Mouse (Mus musculus) midbrain, embryonic 11.5 days (tissue): ENCODE results near the gene Nepn. TPM values are rescaled to one million over a fixed set of nuclear protein-coding genes. Genes with fewer than 3 reads are reported as not detected.

ENCODE experiments used
- ATAC-seq: fragments of 200-750 bp; cut with Nextera tagmentation; 2 replicates; pipeline ENCODE4 v1.8.0; 2017; ENCODE audit warnings: moderate TSS enrichment, moderate library complexity; ENCODE audit not compliant: low FRiP score
- DNase-seq: peaks from one replicate; pipeline ENCODE4 v3.0.0; 2015; ENCODE audit warnings: low spot score; ENCODE audit errors: missing footprints
- H3K27ac ChIP-seq: fragments of 300-500 bp; sonication (generic); 2 replicates; pipeline ENCODE4 v1.5.1; 2014; ENCODE audit warnings: low read depth, low read length
- H3K27me3 ChIP-seq: fragments of 300-500 bp; sonication (generic); 2 replicates; pipeline ENCODE4 v1.6.1; 2014; ENCODE audit warnings: mild to moderate bottlenecking, low read length, moderate library complexity, mixed read lengths; ENCODE audit not compliant: control insufficient read depth, insufficient read depth
- H3K36me3 ChIP-seq: fragments of 300-500 bp; sonication (generic); 2 replicates; pipeline ENCODE4 v1.6.1; 2014; ENCODE audit warnings: mild to moderate bottlenecking, low read length, moderate library complexity, mixed read lengths; ENCODE audit not compliant: control insufficient read depth, insufficient read depth
- H3K4me1 ChIP-seq: fragments of 300-500 bp; sonication (generic); 2 replicates; pipeline ENCODE4 v1.6.1; 2014; ENCODE audit warnings: low read length; ENCODE audit not compliant: control insufficient read depth, insufficient read depth
- H3K4me2 ChIP-seq: fragments of 300-500 bp; sonication (generic); 2 replicates; pipeline ENCODE4 v1.6.1; 2014; ENCODE audit warnings: mild to moderate bottlenecking, moderate library complexity
- H3K4me3 ChIP-seq: fragments of 300-500 bp; sonication (generic); 2 replicates; pipeline ENCODE4 v1.5.1; 2014; ENCODE audit warnings: low read depth, low read length
- H3K9ac ChIP-seq: fragments of 300-500 bp; sonication (generic); 2 replicates; pipeline ENCODE4 v1.6.1; 2014; ENCODE audit warnings: low read length
- H3K9me3 ChIP-seq: fragments of 300-500 bp; sonication (generic); 2 replicates; pipeline ENCODE4 v1.6.1; 2016; ENCODE audit warnings: low read length; ENCODE audit not compliant: control insufficient read depth
- WGBS: fragments of 180-500 bp; shearing (Covaris S2); extraction: QIAGEN DNeasy Blood & Tissue Kit; methylation state at CpG from one replicate; pipeline ENCODE4 v1.1.7; 2014; 5-methylcytosine and 5-hydroxymethylcytosine counted together
- polyA plus RNA-seq: library from polyadenylated mRNA; unstranded; fragments of >200 nt; fragmentation: Nextera tagmentation; extraction: Ambion mirVana; gene quantifications from 2 replicates; pipeline ENCODE4 v1.2.1, GENCODE M21; 2014

Nepn gene
- polyA plus RNA-seq, 1 experiment from 2014 or later, result not detected

- DNase-seq, result no peak
- no peak overlapping the region for H3K4me2 ChIP-seq
- H3K9ac ChIP-seq, result no peak overlapping the region
- no peak overlapping the region for H3K4me3 ChIP-seq
- no peak for ATAC-seq
- H3K4me1 ChIP-seq, result peaks cover 3% of the 10 kb centered on the region; the same call in 1 of the 2 replicates
- H3K36me3 ChIP-seq, result no peaks in the 10 kb centered on the region
- H3K27ac ChIP-seq, result no peak overlapping the region
- H3K27me3 ChIP-seq, result no peaks in the 10 kb centered on the region
- WGBS, result 95% methylated on average over 2 of the region's 2 CpGs
- no peaks in the 10 kb centered on the region for H3K9me3 ChIP-seq
Measured at GRCm38 (mm10) chr10:52376422-52376821, 12.3 kb upstream of the Nepn start.

GRCm38 (mm10) chr10:52377813-52378212 lies 11.0 kb upstream of the Nepn start:
- no peak overlapping the region for H3K9ac ChIP-seq
- no peaks in the 10 kb centered on the region for H3K36me3 ChIP-seq
- H3K27ac ChIP-seq, result no peak overlapping the region
- no peaks in the 10 kb centered on the region for H3K27me3 ChIP-seq
- WGBS, result 96% methylated on average over 2 of the region's 2 CpGs
- ATAC-seq (no peak), DNase-seq (no peak)
- H3K4me2 ChIP-seq, result no peak overlapping the region
- H3K9me3 ChIP-seq, result no peaks in the 10 kb centered on the region
- H3K4me1 ChIP-seq, result peaks cover 6% of the 10 kb centered on the region; the same call in 1 of the 2 replicates
- no peak overlapping the region for H3K4me3 ChIP-seq

DNA sequence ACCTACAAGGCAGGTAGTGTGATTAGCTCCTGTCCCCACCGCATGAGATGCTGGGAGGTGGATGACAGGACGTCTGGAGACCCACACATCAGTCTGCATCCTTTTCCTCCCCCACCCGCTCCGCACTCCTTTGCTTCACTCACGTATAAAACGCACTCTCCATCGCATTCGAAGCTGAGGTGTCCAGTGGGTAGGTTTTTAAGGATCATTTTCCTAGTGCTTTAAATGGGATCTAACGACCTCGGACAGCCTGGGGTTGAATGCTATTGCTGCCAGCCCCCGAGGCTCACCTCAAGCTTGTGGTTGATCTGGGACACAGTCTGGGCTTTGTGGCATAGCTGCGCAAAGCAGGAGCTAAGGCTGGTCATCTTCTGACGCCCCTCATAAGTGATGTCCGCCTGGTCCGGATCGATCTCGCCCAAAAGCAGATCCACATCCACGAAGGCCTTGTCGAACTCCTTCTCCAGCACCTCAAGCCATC lies 7.4 kb upstream of the Nepn start:
- peak overlapping the region; percentile 90 for H3K9ac ChIP-seq
- DNase-seq (peak; percentile 96), ATAC-seq (peak; percentile 70; the same call in 1 of the 2 replicates)
- WGBS, result under 1% methylated on average over 19 of the region's 19 CpGs
- H3K4me1 ChIP-seq, result peaks cover 8% of the 10 kb centered on the region; the same call in 1 of the 2 replicates
- H3K9me3 ChIP-seq, result no peaks in the 10 kb centered on the region
- H3K27me3 ChIP-seq, result no peaks in the 10 kb centered on the region
- H3K4me3 ChIP-seq, result peak overlapping the region; percentile 83
- peak overlapping the region; percentile 77 for H3K27ac ChIP-seq
- no peaks in the 10 kb centered on the region for H3K36me3 ChIP-seq
- H3K4me2 ChIP-seq, result peak overlapping the region; percentile 57

- Histone ChIP-seq H3K36me3 (no peaks in the 10 kb centered on the region), H3K9ac (peak within 1 kb of the TSS; percentile 90), H3K9me3 (no peaks in the 10 kb centered on the region), H3K27ac (peak within 1 kb of the TSS; percentile 77), H3K27me3 (no peaks in the 10 kb centered on the region), H3K4me3 (peak within 1 kb of the TSS; percentile 83), H3K4me2 (peak within 1 kb of the TSS; percentile 63), H3K4me1 (peaks cover 8% of the 10 kb centered on the region; the same call in 1 of the 2 replicates)
- WGBS, result under 1% methylated on average over 60 of the region's 71 CpGs
- ATAC-seq (peak; percentile 98), DNase-seq (peak; percentile 99)
Measured at GRCm38 (mm10) chr10:52381845-52382591, 6.8 kb upstream of the Nepn start, which contains the start of gene Gopc. Gopc (minus strand) TSS chr10:52382124.

DNA sequence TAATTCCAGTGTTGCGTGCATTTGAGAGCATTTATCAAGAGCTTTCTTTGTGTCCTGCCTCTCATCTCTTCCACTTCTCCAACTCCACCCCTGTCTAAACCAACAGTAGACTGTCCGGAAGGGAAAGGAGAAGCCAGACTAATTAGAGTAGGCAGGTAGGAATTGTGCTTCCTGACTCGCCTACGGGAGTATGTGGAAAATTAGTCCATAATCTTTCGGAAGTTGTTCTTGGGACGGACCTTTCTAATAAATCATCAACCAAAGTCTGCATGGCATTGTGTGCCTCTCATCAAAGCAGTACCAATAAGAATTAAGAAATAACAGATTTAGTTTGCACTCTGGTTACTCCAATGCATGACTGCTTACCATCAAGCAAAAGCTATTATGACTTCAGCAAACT lies 5.8 kb upstream of the Nepn start:
- H3K4me3 ChIP-seq, result no peak overlapping the region
- H3K36me3 ChIP-seq, result no peaks in the 10 kb centered on the region
- H3K27me3 ChIP-seq, result no peaks in the 10 kb centered on the region
- H3K9me3 ChIP-seq, result no peaks in the 10 kb centered on the region
- ATAC-seq (no peak), DNase-seq (no peak)
- peaks cover 8% of the 10 kb centered on the region; the same call in 1 of the 2 replicates for H3K4me1 ChIP-seq
- H3K4me2 ChIP-seq, result peak overlapping the region; percentile 63
- WGBS, result 86% methylated on average over 6 of the region's 6 CpGs
- H3K27ac ChIP-seq, result no peak overlapping the region
- H3K9ac ChIP-seq, result no peak overlapping the region; the same call in 1 of the 2 replicates

GRCm38 (mm10) chr10:52383522-52383921 lies 5.2 kb upstream of the Nepn start:
- Histone ChIP-seq H3K4me2 (no peak overlapping the region), H3K36me3 (no peaks in the 10 kb centered on the region), H3K27me3 (no peaks in the 10 kb centered on the region), H3K9ac (no peak overlapping the region), H3K27ac (no peak overlapping the region), H3K4me3 (no peak overlapping the region), H3K9me3 (no peaks in the 10 kb centered on the region), H3K4me1 (peaks cover 8% of the 10 kb centered on the region; the same call in 1 of the 2 replicates)
- ATAC-seq (no peak), DNase-seq (no peak)
- WGBS, result 86% methylated on average over 1 of the region's 1 CpGs

- no peak for ATAC-seq
- Histone ChIP-seq H3K9me3 (no peaks in the 10 kb centered on the region), H3K9ac (no peak overlapping the region), H3K4me1 (peaks cover 5% of the 10 kb centered on the region; the same call in 1 of the 2 replicates), H3K27ac (no peak overlapping the region), H3K4me2 (no peak overlapping the region), H3K36me3 (no peaks in the 10 kb centered on the region), H3K4me3 (no peak overlapping the region), H3K27me3 (no peaks in the 10 kb centered on the region)
- DNase-seq, result peak; percentile 88
- 53% methylated on average over 8 of the region's 8 CpGs for WGBS
Measured at GRCm38 (mm10) chr10:52384823-52385610, 3.8 kb upstream of the Nepn start.

DNA sequence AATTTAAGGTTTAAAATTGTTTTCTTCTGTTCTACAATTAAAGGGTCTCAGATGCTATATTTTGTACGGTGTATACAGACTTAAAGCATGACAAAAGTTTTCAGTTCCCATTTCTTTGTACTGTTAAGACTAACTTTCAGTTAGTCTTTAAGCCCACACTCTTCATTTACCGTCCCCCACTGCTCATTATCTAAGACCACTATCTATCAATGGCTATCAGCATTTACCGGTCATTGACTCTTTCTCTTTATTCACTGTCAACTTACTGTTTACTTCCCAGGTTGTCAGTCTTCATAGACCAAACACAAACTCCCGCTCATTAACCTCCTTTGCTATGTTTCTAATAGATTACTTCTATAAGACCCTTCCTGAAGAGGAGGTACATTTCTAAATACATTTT lies 1.6 kb upstream of the Nepn start:
- H3K4me1 ChIP-seq, result peaks cover 5% of the 10 kb centered on the region; the same call in 1 of the 2 replicates
- no peak overlapping the region for H3K27ac ChIP-seq
- DNase-seq, result no peak
- H3K4me2 ChIP-seq, result no peak overlapping the region
- H3K9me3 ChIP-seq, result no peaks in the 10 kb centered on the region
- H3K36me3 ChIP-seq, result no peaks in the 10 kb centered on the region
- H3K27me3 ChIP-seq, result no peaks in the 10 kb centered on the region
- 86% methylated on average over 4 of the region's 4 CpGs for WGBS
- no peak overlapping the region for H3K9ac ChIP-seq
- no peak overlapping the region for H3K4me3 ChIP-seq
- no peak for ATAC-seq

GRCm38 (mm10) chr10:52389438-52389837 lies 666 bp downstream of the Nepn start:
- no peak for DNase-seq
- Histone ChIP-seq H3K4me1 (no peaks in the 10 kb centered on the region), H3K27me3 (no peaks in the 10 kb centered on the region), H3K4me3 (no peak overlapping the region), H3K36me3 (no peaks in the 10 kb centered on the region), H3K9ac (no peak overlapping the region), H3K4me2 (no peak overlapping the region), H3K9me3 (no peaks in the 10 kb centered on the region), H3K27ac (no peak overlapping the region)
- ATAC-seq, result no peak
- WGBS, result 81% methylated on average over 3 of the region's 3 CpGs
